Mouse (Mus musculus): ENCODE results near the gene N4bp1. TPM values are rescaled to one million over a fixed set of nuclear protein-coding genes. Genes with fewer than 3 reads are reported as not detected.

N4bp1 gene
- polyA plus RNA-seq, 1 experiment from 2014 or later: 11.1 TPM

DNA sequence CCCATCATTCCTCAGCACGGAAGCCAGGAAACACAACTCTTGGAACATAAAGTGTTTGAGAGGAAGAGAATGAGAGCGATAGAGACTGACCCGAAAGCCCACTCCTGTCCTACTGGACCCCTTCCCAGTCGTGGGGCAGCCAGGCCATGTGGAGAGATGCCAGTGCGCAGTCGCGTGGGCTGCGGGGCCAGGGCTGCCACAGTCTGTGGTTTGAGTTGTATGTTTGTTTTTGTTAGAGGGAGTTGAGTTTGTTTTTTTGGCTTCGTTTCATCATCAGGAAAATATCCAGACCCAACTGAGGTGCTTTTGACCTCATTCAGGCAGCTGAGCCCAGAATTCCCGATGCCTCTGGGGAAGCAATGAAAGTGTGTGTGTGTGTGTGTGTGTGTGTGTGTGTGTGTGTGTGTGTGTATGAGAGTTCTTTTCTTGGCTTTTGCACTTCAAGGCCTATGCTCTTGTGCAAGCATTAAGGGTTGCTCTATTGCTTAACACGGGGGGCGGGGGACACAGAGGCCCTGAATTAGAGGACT, 97.1 kb downstream of the N4bp1 start:
- Histone ChIP-seq H3K9ac (ENCODE audit: low read length) (no peak overlapping the region), H3K27ac (ENCODE audit: low read depth, low read length) (no peak overlapping the region), H3K4me2 (ENCODE audit: low read depth) (no peak overlapping the region), H3K9me3 (ENCODE audit: control insufficient read depth, low read length) (no peaks in the 10 kb centered on the region), H3K36me3 (ENCODE audit: control insufficient read depth, insufficient read depth, low read length) (no peaks in the 10 kb centered on the region), H3K27me3 (ENCODE audit: control insufficient read depth, insufficient read depth, low read length) (no peaks in the 10 kb centered on the region), H3K4me3 (ENCODE audit: low read depth, low read length) (no peak overlapping the region), H3K4me1 (ENCODE audit: control insufficient read depth, insufficient read depth, low read length) (0 out of 2 replicates have a peak, but pooled peaks cover 2% of the 10 kb centered on the region)
- WGBS: 79% methylated on average over 12 of the region's 12 CpGs
- ATAC-seq (ENCODE audit: insufficient read depth, low FRiP score, low TSS enrichment) (no peak), DNase-seq (ENCODE audit: low spot score) (no peak)

DNA sequence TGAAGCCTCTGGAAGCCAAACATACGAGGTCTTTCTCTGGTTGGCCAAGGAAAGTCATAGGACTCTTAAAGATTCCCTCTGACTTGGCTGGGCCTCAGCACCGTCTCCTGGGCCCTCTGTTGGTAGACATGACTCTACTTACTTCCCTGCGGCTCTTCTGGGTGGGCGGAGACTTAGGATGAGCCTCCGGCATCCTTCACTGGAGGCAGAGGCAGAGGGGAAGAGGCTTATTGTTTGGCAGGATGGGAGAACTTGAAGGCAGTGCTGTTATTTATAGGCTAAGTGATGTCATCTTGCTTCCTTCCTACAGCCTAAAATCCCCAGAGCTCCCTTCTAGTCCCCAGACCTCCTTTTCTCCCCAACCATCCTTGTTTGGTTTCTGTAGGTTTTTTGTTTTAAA, 98.6 kb downstream of the N4bp1 start:
- Histone ChIP-seq H3K4me2 (ENCODE audit: low read depth) (no peak overlapping the region), H3K27ac (ENCODE audit: low read depth, low read length) (no peak overlapping the region), H3K36me3 (ENCODE audit: control insufficient read depth, insufficient read depth, low read length) (no peaks in the 10 kb centered on the region), H3K4me1 (ENCODE audit: control insufficient read depth, insufficient read depth, low read length) (0 out of 2 replicates have a peak, but pooled peaks cover 2% of the 10 kb centered on the region), H3K9me3 (ENCODE audit: control insufficient read depth, low read length) (no peaks in the 10 kb centered on the region), H3K9ac (ENCODE audit: low read length) (no peak overlapping the region), H3K27me3 (ENCODE audit: control insufficient read depth, insufficient read depth, low read length) (no peaks in the 10 kb centered on the region), H3K4me3 (ENCODE audit: low read depth, low read length) (no peak overlapping the region)
- no peak for ATAC-seq (ENCODE audit: insufficient read depth, low FRiP score, low TSS enrichment)
- 51% methylated on average over 5 of the region's 5 CpGs for WGBS
- no peak for DNase-seq (ENCODE audit: low spot score)

DNA sequence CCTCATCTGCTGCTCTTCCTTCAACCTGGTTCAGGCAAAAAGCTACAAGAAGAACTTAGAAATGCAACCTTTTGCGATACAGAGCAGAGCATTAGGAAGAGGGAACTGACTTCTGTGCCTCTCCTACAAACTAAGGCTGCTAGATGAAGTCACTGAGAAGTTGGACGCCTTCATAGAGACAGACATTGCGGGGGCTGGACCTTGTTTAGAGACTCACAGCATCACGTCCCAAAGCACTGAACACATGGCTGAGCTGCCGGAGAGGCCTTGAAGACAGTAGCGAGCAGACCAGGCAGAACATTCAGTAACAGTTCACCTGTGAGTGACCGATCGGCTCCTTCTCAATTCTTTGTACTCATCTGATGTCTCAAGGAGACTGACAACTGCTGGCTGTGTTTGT, 104.0 kb downstream of the N4bp1 start:
- no peak for DNase-seq (ENCODE audit: low spot score)
- WGBS: 91% methylated on average over 8 of the region's 8 CpGs
- Histone ChIP-seq H3K4me3 (ENCODE audit: low read depth, low read length) (no peak overlapping the region), H3K36me3 (ENCODE audit: control insufficient read depth, insufficient read depth, low read length) (no peaks in the 10 kb centered on the region), H3K9me3 (ENCODE audit: control insufficient read depth, low read length) (no peaks in the 10 kb centered on the region), H3K4me1 (ENCODE audit: control insufficient read depth, insufficient read depth, low read length) (no peaks in the 10 kb centered on the region), H3K27ac (ENCODE audit: low read depth, low read length) (no peak overlapping the region), H3K4me2 (ENCODE audit: low read depth) (no peak overlapping the region), H3K27me3 (ENCODE audit: control insufficient read depth, insufficient read depth, low read length) (no peaks in the 10 kb centered on the region), H3K9ac (ENCODE audit: low read length) (no peak overlapping the region)
- no peak for ATAC-seq (ENCODE audit: insufficient read depth, low FRiP score, low TSS enrichment)

DNA sequence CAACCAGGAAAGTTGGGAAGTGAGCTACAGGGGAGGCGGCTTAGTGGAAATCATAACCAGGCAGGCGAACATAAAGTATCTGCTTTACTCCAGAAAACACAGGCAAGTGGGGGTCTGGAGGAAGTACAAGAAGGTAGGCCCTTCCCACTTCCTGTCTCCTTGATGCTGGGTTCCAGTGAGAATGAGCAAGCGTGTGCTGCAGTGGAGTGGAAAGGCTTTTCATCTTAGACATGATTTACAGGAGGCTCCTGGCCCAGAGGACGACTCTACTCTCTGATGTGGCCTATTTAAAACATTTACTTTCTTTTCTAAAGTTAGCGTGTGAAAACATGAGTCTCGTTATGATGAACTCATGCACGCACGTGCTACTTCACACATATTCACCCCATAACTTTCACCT, 105.9 kb downstream of the N4bp1 start:
- Histone ChIP-seq H3K36me3 (ENCODE audit: control insufficient read depth, insufficient read depth, low read length) (no peaks in the 10 kb centered on the region), H3K27ac (ENCODE audit: low read depth, low read length) (no peak overlapping the region), H3K4me2 (ENCODE audit: low read depth) (no peak overlapping the region), H3K4me1 (ENCODE audit: control insufficient read depth, insufficient read depth, low read length) (no peaks in the 10 kb centered on the region), H3K4me3 (ENCODE audit: low read depth, low read length) (no peak overlapping the region), H3K9me3 (ENCODE audit: control insufficient read depth, low read length) (no peaks in the 10 kb centered on the region), H3K9ac (ENCODE audit: low read length) (no peak overlapping the region), H3K27me3 (ENCODE audit: control insufficient read depth, insufficient read depth, low read length) (no peaks in the 10 kb centered on the region)
- no peak for DNase-seq (ENCODE audit: low spot score)
- 82% methylated on average over 8 of the region's 8 CpGs for WGBS
- ATAC-seq (ENCODE audit: insufficient read depth, low FRiP score, low TSS enrichment): no peak

DNA sequence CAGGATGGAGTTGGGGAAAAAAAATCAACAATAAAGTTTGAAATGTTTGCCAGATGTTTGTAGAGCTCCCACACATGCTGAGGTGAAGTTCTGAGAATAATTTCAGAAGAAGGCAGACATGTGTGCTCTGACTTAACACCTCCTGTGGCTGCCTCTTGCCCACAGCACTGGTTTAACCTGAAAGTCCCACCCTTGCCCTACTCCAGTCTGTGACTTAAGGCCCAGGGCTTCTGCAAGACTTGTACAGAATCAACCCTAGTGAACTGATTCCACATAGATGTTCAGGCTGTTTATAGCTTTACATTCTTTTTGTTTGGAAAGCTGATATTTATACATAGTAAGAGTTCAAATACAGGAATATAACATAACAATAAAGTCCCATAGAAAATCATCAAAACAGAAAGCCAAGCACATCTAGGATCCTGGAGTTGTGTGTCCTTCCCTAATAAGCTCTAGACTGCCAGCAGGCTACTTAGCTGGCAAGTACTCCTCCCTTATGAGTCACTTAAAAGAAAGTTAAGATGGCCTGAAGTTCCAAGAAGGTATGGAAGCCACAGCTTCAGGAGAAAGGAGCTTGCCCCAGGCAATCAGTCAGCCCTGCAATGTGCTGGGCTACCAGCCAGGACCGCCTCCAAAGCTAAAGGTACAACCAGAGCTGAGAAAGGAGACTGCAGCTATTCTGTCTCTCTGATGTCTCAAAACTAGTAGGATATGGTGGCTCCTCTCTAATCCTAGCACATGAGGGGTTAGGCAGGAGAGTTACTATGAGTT, 114.9 kb downstream of the N4bp1 start:
- Histone ChIP-seq H3K4me2 (ENCODE audit: low read depth) (no peak overlapping the region), H3K4me3 (ENCODE audit: low read depth, low read length) (no peak overlapping the region), H3K4me1 (ENCODE audit: control insufficient read depth, insufficient read depth, low read length) (no peaks in the 10 kb centered on the region), H3K27me3 (ENCODE audit: control insufficient read depth, insufficient read depth, low read length) (no peaks in the 10 kb centered on the region), H3K9me3 (ENCODE audit: control insufficient read depth, low read length) (no peaks in the 10 kb centered on the region), H3K36me3 (ENCODE audit: control insufficient read depth, insufficient read depth, low read length) (no peaks in the 10 kb centered on the region), H3K9ac (ENCODE audit: low read length) (no peak overlapping the region), H3K27ac (ENCODE audit: low read depth, low read length) (no peak overlapping the region)
- DNase-seq (ENCODE audit: low spot score): no peak
- 89% methylated on average over 1 of the region's 1 CpGs for WGBS
- no peak for ATAC-seq (ENCODE audit: insufficient read depth, low FRiP score, low TSS enrichment)

DNA sequence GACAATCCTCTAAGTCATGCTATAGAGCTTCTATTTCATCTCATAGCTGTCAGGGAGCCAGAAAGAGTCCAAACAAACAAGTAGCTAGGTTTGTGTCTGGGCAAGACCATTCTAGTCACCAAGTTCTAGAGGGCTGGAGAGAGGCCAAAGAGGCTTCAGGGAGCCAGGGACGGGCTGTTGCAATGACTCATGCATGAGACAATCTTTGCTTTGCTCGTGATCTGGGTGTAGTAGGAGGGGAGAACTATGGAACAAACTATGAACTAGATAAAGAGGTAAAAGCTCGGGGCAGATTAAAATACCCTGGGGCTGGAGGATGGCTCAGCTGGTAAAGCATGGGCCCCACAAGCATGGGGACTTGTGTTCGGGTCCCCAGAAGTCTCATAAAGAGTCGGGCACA, 116.6 kb downstream of the N4bp1 start:
- DNase-seq (ENCODE audit: low spot score): no peak
- H3K36me3 ChIP-seq (ENCODE audit: control insufficient read depth, insufficient read depth, low read length): no peaks in the 10 kb centered on the region
- H3K9ac ChIP-seq (ENCODE audit: low read length): no peak overlapping the region
- no peak overlapping the region for H3K4me2 ChIP-seq (ENCODE audit: low read depth)
- no peak for ATAC-seq (ENCODE audit: insufficient read depth, low FRiP score, low TSS enrichment)
- H3K27me3 ChIP-seq (ENCODE audit: control insufficient read depth, insufficient read depth, low read length): no peaks in the 10 kb centered on the region
- H3K27ac ChIP-seq (ENCODE audit: low read depth, low read length): no peak overlapping the region
- no peaks in the 10 kb centered on the region for H3K9me3 ChIP-seq (ENCODE audit: control insufficient read depth, low read length)
- 81% methylated on average over 5 of the region's 5 CpGs for WGBS
- no peak overlapping the region for H3K4me3 ChIP-seq (ENCODE audit: low read depth, low read length)
- H3K4me1 ChIP-seq (ENCODE audit: control insufficient read depth, insufficient read depth, low read length): no peaks in the 10 kb centered on the region

DNA sequence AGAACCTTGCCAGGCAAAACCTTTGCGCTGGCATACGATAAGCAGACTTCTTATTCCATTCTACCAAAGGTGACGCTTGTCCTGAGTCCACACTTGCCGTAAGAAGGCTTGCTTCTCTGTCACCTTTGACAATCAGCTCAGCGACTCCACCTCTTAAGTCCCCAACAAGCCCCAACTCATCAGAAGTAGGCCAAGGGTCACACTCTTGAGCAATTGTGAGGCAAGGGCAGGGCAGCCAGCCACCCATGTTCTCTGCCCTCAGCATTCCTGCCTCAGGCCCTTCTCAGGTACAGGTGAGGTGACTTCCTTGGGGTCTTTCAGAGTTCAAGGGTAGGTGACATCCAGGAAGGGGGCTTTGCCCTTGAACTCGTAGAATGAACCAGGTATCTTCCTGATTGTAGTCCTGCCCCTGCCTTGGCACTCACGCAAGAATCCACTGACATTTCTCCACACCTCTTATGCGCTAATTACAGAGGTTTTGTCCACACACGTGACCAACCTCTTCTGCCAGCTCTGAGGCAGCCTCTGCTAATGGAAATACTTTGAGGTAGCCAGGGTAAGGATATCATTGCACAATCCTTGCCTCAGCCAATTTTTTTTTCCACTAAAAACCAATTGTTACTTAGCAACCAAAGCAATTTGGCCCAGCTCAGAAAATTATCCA, 118.4 kb downstream of the N4bp1 start:
- ATAC-seq (ENCODE audit: insufficient read depth, low FRiP score, low TSS enrichment) (no peak), DNase-seq (ENCODE audit: low spot score) (no peak)
- H3K4me2 ChIP-seq (ENCODE audit: low read depth): no peak overlapping the region
- WGBS: 89% methylated on average over 9 of the region's 9 CpGs
- H3K4me1 ChIP-seq (ENCODE audit: control insufficient read depth, insufficient read depth, low read length): no peaks in the 10 kb centered on the region
- H3K36me3 ChIP-seq (ENCODE audit: control insufficient read depth, insufficient read depth, low read length): no peaks in the 10 kb centered on the region
- no peak overlapping the region for H3K27ac ChIP-seq (ENCODE audit: low read depth, low read length)
- H3K9ac ChIP-seq (ENCODE audit: low read length): no peak overlapping the region
- no peaks in the 10 kb centered on the region for H3K9me3 ChIP-seq (ENCODE audit: control insufficient read depth, low read length)
- H3K27me3 ChIP-seq (ENCODE audit: control insufficient read depth, insufficient read depth, low read length): no peaks in the 10 kb centered on the region
- H3K4me3 ChIP-seq (ENCODE audit: low read depth, low read length): no peak overlapping the region

DNA sequence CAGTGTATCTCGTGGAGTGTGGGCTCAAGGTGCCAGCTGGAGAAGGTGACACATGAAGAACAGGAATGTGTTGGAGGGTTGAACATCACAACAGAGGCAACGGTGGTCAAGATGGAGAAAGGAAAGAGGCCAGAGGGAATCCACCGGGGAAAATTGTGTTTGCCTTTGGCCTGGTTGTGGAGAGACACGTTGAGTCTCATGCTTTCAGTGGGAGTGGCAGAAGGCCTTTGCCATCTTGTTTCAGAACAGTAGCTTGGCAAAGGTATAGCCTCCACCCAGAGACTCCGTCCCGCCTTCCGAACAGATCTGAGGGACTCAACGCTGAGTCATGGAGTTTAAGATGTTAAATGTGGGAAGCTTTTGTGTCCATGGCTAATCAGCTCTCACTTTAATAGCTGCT, 119.4 kb downstream of the N4bp1 start:
- H3K9me3 ChIP-seq (ENCODE audit: control insufficient read depth, low read length): no peaks in the 10 kb centered on the region
- no peak overlapping the region for H3K4me3 ChIP-seq (ENCODE audit: low read depth, low read length)
- no peaks in the 10 kb centered on the region for H3K27me3 ChIP-seq (ENCODE audit: control insufficient read depth, insufficient read depth, low read length)
- ATAC-seq (ENCODE audit: insufficient read depth, low FRiP score, low TSS enrichment): no peak
- no peak overlapping the region for H3K4me2 ChIP-seq (ENCODE audit: low read depth)
- WGBS: 85% methylated on average over 8 of the region's 8 CpGs
- no peak overlapping the region for H3K27ac ChIP-seq (ENCODE audit: low read depth, low read length)
- no peaks in the 10 kb centered on the region for H3K4me1 ChIP-seq (ENCODE audit: control insufficient read depth, insufficient read depth, low read length)
- H3K9ac ChIP-seq (ENCODE audit: low read length): no peak overlapping the region
- no peaks in the 10 kb centered on the region for H3K36me3 ChIP-seq (ENCODE audit: control insufficient read depth, insufficient read depth, low read length)
- no peak for DNase-seq (ENCODE audit: low spot score)

DNA sequence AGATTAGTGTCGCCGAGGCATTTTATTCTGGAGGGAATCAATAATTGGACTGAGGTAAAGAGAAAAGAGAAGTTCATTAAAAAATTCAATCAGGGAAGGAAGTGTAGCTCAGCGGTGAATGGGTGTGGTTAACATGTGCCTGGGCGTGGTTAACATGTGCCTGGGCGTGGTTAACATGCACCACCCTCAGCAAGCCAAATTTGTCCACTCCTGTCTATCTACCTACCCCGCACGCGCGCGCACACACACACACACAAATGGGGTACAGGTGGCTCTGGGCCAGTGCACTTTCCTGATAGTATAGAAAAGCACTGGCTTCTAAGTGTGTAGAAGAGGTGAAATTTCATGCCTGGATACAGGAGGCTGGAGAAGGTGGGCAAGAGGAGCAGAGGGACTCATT, 119.9 kb downstream of the N4bp1 start:
- Histone ChIP-seq H3K4me2 (ENCODE audit: low read depth) (no peak overlapping the region), H3K4me3 (ENCODE audit: low read depth, low read length) (no peak overlapping the region), H3K4me1 (ENCODE audit: control insufficient read depth, insufficient read depth, low read length) (no peaks in the 10 kb centered on the region), H3K27me3 (ENCODE audit: control insufficient read depth, insufficient read depth, low read length) (no peaks in the 10 kb centered on the region), H3K27ac (ENCODE audit: low read depth, low read length) (no peak overlapping the region), H3K36me3 (ENCODE audit: control insufficient read depth, insufficient read depth, low read length) (no peaks in the 10 kb centered on the region), H3K9me3 (ENCODE audit: control insufficient read depth, low read length) (no peaks in the 10 kb centered on the region), H3K9ac (ENCODE audit: low read length) (no peak overlapping the region)
- no peak for DNase-seq (ENCODE audit: low spot score)
- no peak for ATAC-seq (ENCODE audit: insufficient read depth, low FRiP score, low TSS enrichment)
- 91% methylated on average over 10 of the region's 10 CpGs for WGBS
